Mouse (Mus musculus) urinary bladder, postnatal 4 days (tissue): ENCODE data around the gene Prickle1.
A peak's percentile ranks its signal among the peaks of the same experiment; 100 is the strongest.

Experiments used
- DNase-seq, 2 experiments: peaks; one replicate each; pipeline ENCODE4 v3.0.0; 2021 to 2022; ENCODE audit warnings: low spot score in 2 of 2

The Prickle1 gene

DNA sequence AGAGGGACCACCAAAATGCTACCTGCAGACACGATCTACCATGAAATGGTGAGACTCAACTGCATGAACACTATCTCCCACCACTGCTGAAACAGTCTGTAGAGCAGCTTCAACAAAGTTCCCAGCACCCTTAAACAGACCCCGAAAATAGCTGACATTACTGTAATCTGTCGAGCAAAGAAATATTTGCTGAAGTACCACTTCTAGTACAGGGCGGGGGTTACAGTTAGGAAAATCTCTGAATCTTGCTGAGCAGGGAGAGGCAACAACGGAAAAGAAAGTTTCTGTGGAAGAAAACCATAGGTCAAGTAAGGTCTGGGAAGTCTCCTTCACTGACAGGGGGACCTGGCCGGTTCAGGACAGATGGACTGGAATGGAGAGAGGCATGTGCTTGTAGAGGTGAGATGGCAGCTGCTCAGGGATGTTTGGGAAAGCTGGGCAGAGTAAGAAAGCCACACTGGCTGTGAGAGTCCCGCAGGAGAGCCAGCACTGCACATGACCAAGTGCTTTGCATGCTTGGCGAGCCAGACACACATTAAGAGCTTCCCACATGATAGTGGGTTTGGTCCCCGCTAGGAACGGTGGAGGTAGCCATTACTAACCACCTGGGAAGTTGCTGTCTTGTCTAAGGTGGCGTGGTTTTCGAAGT is 41.4 kb downstream of the Prickle1 start:
- DNase-seq = no peak

DNA sequence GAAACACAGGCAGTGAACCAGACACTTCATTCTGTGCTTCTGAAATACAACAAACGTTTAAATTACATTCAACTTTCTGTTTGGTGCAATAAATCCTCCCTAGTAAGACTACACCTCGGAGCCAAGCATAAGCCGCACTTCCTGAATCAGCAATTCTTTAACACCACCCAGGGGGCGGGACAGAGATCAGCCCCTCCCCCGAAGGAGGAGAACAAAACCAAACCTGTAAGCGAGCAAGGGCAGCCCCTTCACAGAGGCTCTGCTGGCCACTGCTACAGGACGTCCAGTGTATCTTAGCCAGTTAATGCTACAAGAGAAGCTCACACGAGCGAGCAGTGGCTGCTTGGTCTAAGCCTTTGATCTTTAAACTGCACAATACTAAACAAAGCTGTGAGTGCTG is 43.5 kb downstream of the Prickle1 start:
- peak; percentile 55 to 75 for DNase-seq

DNA sequence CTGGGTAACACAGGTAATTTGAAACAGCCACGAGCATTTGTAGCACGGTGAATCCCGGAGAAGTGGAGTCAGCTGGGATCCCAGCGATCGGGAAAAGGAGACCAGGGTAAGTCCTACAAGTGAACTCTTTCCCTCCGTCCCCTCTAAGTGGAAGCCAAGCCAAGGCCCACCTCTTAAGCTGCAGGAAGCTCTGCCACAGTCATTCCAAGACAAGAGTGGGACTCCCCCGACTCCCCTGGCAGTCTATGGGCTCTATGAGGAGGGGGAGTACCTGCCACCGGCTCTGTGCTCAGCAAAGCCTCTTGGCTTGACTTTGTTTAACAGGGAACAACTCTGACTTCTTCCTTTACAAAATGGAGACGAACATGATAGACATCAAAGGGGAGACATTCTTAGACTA is 47.4 kb downstream of the Prickle1 start:
- no peak for DNase-seq

- DNase-seq = no peak
Measured at GRCm38 (mm10) chr15:93539415-93539814, 56.3 kb downstream of the Prickle1 start.

DNA sequence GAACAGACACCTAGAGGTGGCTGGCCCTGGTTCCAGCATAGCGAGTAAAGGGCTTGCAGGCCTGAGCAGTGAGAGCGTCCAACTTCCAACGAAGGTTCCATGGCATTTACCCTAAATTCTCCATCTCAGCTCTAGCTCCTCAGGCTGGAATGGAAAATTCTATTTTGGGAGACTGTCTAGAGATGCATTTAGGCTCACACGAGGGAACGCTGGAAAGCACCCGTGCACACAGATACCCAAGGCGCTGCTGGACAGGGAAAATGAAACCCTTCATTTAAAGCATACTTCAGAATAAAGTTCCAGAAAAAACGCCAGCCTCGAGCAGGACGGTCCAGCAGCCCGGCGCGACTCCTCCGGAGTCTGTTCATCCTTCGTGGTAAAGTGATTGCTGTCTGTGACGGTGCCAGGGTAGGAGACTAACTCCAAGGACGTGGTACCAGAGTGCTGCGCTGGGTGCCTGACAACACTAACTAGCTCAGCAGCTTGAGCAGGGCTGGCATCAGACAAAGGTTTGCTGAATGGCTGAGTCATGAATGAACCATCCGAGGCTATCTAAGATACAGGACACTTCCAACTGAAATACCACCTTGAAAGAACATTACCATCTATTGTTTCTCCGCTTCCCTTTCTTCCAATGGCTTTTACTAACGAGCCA is 57.0 kb downstream of the Prickle1 start:
- no peak for DNase-seq

- no peak for DNase-seq
Measured at GRCm38 (mm10) chr15:93537745-93538144, 57.9 kb downstream of the Prickle1 start.

- DNase-seq = no peak
Measured at GRCm38 (mm10) chr15:93536191-93536590, 59.5 kb downstream of the Prickle1 start.

DNA sequence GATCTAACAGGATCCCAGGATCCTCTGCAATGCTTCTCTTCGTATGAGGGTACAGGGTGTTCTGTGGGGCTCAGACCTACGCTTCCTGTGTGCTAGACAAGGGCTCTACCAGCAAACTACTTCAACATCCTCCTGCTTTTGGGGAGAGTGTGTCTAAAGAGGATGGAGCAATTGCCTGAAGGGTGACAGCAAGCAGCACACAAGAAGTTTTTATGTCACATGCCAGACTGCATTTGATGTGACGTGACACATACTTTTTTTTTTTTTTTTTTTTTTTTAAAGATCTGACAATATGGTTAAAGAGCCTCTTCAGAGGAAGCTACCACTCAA is 65.0 kb downstream of the Prickle1 start:
- no peak for DNase-seq

GRCm38 (mm10) chr15:93529831-93530702 is 65.6 kb downstream of the Prickle1 start:
- no peak for DNase-seq

DNA sequence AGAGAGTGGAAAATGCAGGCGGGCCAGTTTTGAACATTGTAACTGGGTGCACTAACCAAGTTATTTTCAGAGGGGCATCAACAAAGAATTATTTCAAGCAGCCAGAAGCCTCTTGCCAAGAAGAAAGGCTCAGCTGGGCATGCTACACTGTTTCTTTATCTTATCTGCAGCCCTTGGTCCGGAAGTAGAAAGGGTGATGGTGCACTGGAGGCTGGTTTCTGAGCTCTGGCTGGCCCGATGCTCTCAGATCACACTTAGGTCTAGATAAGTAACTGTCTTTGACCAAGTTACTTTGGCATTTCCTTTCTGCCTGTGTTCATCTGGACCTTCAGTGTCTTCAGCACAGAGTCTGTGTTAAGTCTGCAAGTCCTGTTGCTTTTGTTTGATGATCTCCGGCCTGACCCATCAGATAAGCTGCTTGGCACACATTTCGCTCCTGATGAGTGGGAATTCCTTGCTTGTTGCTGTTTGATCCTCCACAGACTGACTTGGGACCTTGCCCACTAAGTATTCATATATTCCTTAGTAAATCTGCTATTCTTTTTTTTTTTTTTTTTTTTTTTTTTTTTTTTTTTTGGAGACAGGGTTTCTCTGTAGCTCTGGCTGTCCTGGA is 70.3 kb downstream of the Prickle1 start:
- DNase-seq = no peak

GRCm38 (mm10) chr15:93521787-93522180 is 73.9 kb downstream of the Prickle1 start:
- no peak for DNase-seq

GRCm38 (mm10) chr15:93521088-93521786 is 74.5 kb downstream of the Prickle1 start:
- no peak for DNase-seq

DNA sequence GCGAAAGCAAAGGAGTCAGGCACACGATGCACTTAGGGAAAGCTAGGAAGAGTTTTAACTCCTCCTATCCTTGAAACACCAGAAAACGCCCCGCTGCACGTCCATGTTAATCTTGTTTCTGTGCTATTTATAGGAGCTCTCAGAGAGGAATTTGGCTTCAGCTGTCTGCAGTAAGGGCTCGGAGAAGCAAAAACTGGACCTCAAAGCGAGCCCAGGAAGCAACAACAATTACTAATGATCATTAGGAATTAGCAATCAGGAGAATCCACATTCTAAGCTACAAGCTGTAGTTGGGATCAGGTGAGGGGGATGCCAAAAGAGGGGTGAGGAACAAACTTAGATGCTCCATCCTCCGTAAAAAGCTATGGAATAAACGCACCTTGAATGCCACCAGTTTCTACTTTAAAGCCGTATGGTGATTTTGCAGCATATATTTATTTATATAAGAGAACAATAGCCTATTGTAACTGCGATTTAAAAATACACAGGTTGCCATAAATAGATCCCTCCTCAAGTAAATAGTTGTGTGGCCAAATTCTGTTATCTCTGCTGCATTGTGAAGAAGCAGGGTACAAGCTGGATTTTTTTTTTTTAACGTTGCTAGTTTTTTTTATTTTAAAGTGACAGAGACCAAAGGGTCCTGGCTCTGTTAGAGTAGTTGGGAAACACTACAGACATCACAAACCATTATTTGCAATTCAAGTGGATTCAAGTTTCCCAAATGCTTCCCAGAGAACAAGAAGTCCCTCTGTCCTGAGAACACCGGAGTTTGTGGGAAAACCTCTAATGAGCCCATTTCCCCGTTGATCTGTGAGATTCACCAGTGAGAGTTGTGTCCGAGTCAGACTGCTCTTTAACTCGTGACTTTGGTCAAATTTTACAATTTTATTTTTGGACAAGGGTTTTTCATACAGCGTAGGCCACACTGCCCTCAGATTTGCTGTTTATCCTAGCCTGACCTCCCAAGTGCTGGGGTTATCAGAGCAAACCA is 75.6 kb downstream of the Prickle1 start:
- DNase-seq = no peak

GRCm38 (mm10) chr15:93518941-93519835 is 76.5 kb downstream of the Prickle1 start:
- DNase-seq = peak; percentile 79 to 85

GRCm38 (mm10) chr15:93518143-93518902 is 77.4 kb downstream of the Prickle1 start:
- no peak for DNase-seq

- no peak for DNase-seq
Measured at GRCm38 (mm10) chr15:93517022-93517565, 78.6 kb downstream of the Prickle1 start.

GRCm38 (mm10) chr15:93515316-93515715 is 80.4 kb downstream of the Prickle1 start:
- no peak for DNase-seq

- no peak for DNase-seq
Measured at GRCm38 (mm10) chr15:93513939-93514341, 81.8 kb downstream of the Prickle1 start.
